ENCODE assay signal across 12 mouse cellular contexts in genomic region chr10:69710802-69711201, GRCm38 (mm10).
A peak's percentile ranks its signal among the peaks of the same experiment; 100 is the strongest.
DNase-seq lines count a peak whose midpoint lies in the region; ATAC-seq and TF ChIP-seq lines count a peak whose summit lies in the region.
"Had no signal": no experiment of that assay in that cellular context is flagged by ENCODE, and none has a peak within 500 bp of the region (broad histone marks: within the 10 kb centered on the region; RNA-seq: fewer than 3 reads in every experiment).

No protein-coding gene starts in this region.

- H3K27ac ChIP-seq in heart, adult 2 months: no peak overlapping the region
- H3K27ac ChIP-seq: liver, embryonic 12.5 days; midbrain, embryonic 13.5 days had no signal

- WGBS in heart, adult 2 months: 67% methylated on average over 5 of the region's 5 CpGs

- no peaks in the 10 kb centered on the region for H3K36me3 ChIP-seq in heart, adult 2 months (ENCODE audit: control insufficient read depth, insufficient read depth, low read length)
- H3K36me3 ChIP-seq: liver, embryonic 12.5 days had no signal

- DNase-seq in cerebellum, adult 11 months: peak; percentile 60
- peak; percentile 84 for DNase-seq in cerebellum, adult 9-10 months
- peak; percentile 55 to 60 for DNase-seq in layer of hippocampus, adult 8-10 months (ENCODE audit: low spot score in 2 of 2)
- DNase-seq in right cerebral cortex, adult 2 months (ENCODE audit: low spot score in 2 of 2): peak; percentile 82 to 83
- DNase-seq in heart, adult 2 months: no peak
- no peak for DNase-seq in spleen, postnatal 10 days (ENCODE audit: low spot score in 2 of 2)
- DNase-seq: gastrocnemius, postnatal 36 days; lung, postnatal 36 days had no signal

- TF ChIP-seq POLR2A in heart, adult 2 months (IDR thresholded peaks at IDR 0.05; ENCODE audit: insufficient read depth, low read depth, low read length): no peak

- no peak overlapping the region for H3K4me3 ChIP-seq in heart, adult 2 months
- H3K4me3 ChIP-seq: liver, embryonic 12.5 days; midbrain, embryonic 13.5 days had no signal

- no peak overlapping the region for H3K9ac ChIP-seq in heart, adult 2 months (ENCODE audit: low read depth, low read length)
- H3K9ac ChIP-seq: liver, embryonic 12.5 days; midbrain, embryonic 13.5 days had no signal

- H3K4me1 ChIP-seq in heart, adult 2 months (ENCODE audit: control insufficient read depth, insufficient read depth, low read length): no peaks in the 10 kb centered on the region; the same call in 1 of the 2 replicates
- H3K4me1 ChIP-seq: liver, embryonic 12.5 days had no signal

- H3K27me3 ChIP-seq in heart, adult 2 months (ENCODE audit: control insufficient read depth, insufficient read depth, low read length): no peaks in the 10 kb centered on the region
- H3K27me3 ChIP-seq: midbrain, embryonic 13.5 days had no signal

- TF ChIP-seq CTCF in heart, adult 2 months (IDR thresholded peaks at IDR 0.05): no peak

- H3K79me2 ChIP-seq in heart, adult 2 months (replicated peaks; ENCODE audit: control insufficient read depth, insufficient read depth, low read length): no peaks in the 10 kb centered on the region

- no peak for TF ChIP-seq EP300 in heart, adult 2 months (IDR thresholded peaks at IDR 0.05; ENCODE audit: insufficient read depth, low read depth, low read length)

- intact Hi-C loops in heart, adult 2 months (cut with DNase I): no loop called here

- ATAC-seq in granulocyte monocyte progenitor cell, adult 5-6 weeks (replicated peaks; ENCODE audit: poor library complexity, severe bottlenecking): no peak
- ATAC-seq: inflammation-experienced regulatory T-cells, adult 6 months; liver, embryonic 12.5 days; midbrain, embryonic 13.5 days had no signal

Comparison
In these comparisons a context has a peak if more than half of its experiments do, and no peak if none do; other contexts are left out.
1. DNase-seq: peak in cerebellum, adult 11 months (single experiment), cerebellum, adult 9-10 months (single experiment), layer of hippocampus, adult 8-10 months (2 of 2) and right cerebral cortex, adult 2 months (2 of 2); none in heart, adult 2 months (0 of 2) and spleen, postnatal 10 days (0 of 2).